Mouse (Mus musculus) spleen, adult 2 months (tissue): ENCODE data around the gene Epc2. TPM values are rescaled to one million over a fixed set of nuclear protein-coding genes. Genes with fewer than 3 reads are reported as not detected.
"Not testable (repeated sequence)": the region's sequence is repeated elsewhere in the genome, so short reads cannot be mapped to it uniquely, and the experiment has no call there.

Experiments
- DNase-seq, 2 experiments: peaks; one replicate each; pipeline versions ENCODE4 v3.0.0 to v3.0.0-alpha.2; 2012 to 2021; ENCODE audit warnings: low spot score in 2 of 2, low read depth in 1 of 2
- H3K27ac ChIP-seq: fragments of 200-500 bp; 2 replicates; pipeline ENCODE4 v1.5.1; 2012; ENCODE audit warnings: low read length, inconsistent platforms; ENCODE audit not compliant: insufficient read depth
- H3K27me3 ChIP-seq: fragments of 200-500 bp; 2 replicates; pipeline ENCODE4 v1.6.1; 2012; ENCODE audit warnings: mild to moderate bottlenecking, moderate library complexity, low read length, inconsistent platforms; ENCODE audit not compliant: control insufficient read depth, insufficient read depth
- H3K36me3 ChIP-seq: fragments of 200-500 bp; 2 replicates; pipeline ENCODE4 v1.6.1; 2012; ENCODE audit warnings: mild to moderate bottlenecking, low read length, inconsistent platforms; ENCODE audit not compliant: control insufficient read depth, insufficient read depth
- H3K4me1 ChIP-seq: fragments of 200-500 bp; 2 replicates; pipeline ENCODE4 v1.6.1; 2011; ENCODE audit warnings: inconsistent platforms; ENCODE audit not compliant: control insufficient read depth, insufficient read depth, insufficient read length
- H3K4me3 ChIP-seq: fragments of 200-500 bp; 2 replicates; pipeline ENCODE4 v1.5.1; 2011; ENCODE audit warnings: mild to moderate bottlenecking, inconsistent platforms; ENCODE audit not compliant: insufficient read depth, insufficient read length; ENCODE audit errors: extremely low read depth
- CTCF ChIP-seq: fragments of 200-500 bp; IDR thresholded peaks from 2 replicates; pipeline ENCODE4 v1.5.1; 2011; ENCODE audit warnings: mild to moderate bottlenecking, inconsistent platforms; ENCODE audit not compliant: insufficient read depth, insufficient read length, insufficient replicate concordance; ENCODE audit errors: extremely low read depth
- POLR2A ChIP-seq: fragments of 200-500 bp; IDR thresholded peaks from 2 replicates; pipeline ENCODE4 v1.6.1; 2011; ENCODE audit warnings: low read depth, low read length, inconsistent platforms
- WGBS: fragments of 180-500 bp; shearing (Covaris S2); methylation state at CpG from one replicate; pipeline ENCODE4 v1.1.7; 2018; 5-methylcytosine and 5-hydroxymethylcytosine counted together
- polyA plus RNA-seq: library from polyadenylated mRNA; depleted of rRNA; stranded (reverse); fragments of >200 nt; gene quantifications from 2 replicates; pipeline ENCODE4 v1.2.3, GENCODE M21; 2012

Gene Epc2
- polyA plus RNA-seq, 1 experiment, result 5.7 TPM

DNA sequence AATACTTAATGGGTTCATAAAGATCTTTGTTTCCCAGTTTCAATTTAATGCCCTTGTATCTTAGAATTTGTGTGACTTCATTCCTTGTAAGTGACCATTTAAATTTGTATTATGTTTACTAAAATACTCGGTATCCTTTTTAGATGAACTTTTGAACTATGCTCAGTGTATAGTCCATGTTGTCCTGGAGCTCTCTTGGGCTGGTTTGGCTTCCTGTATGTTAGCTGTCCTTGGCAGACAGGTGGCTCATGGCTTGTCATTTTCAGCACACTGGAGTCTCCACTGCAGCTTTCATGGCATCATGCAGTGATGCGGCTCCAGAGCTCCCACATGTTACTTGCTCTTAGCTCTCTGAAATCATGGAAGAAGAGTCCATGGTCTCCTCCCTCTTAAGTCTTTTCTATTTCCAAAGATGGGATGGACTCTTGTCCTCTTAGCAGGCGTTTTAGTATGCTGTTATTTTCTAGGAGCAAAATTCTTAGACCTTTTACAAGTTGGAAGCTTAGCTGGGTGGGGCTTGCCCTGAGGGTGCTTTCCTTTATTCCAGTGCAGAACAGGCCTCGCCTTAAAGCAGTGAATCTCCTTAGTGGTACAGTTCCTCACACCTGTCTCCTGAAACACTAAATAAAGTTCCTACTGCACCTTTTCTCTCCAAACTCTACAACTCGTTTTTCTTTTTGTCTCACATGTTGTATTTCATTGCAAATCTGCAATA, 20.5 kb downstream of the Epc2 start:
- DNase-seq, result no peak
- no peaks in the 10 kb centered on the region for H3K36me3 ChIP-seq
- no peak overlapping the region for H3K4me3 ChIP-seq
- 83% methylated on average over 5 of the region's 5 CpGs for WGBS
- no peaks in the 10 kb centered on the region; the same call in none of the 2 replicates for H3K4me1 ChIP-seq
- H3K27me3 ChIP-seq, result no peaks in the 10 kb centered on the region
- TF ChIP-seq CTCF, result no peak
- no peak for TF ChIP-seq POLR2A
- H3K27ac ChIP-seq, result no peak overlapping the region

DNA sequence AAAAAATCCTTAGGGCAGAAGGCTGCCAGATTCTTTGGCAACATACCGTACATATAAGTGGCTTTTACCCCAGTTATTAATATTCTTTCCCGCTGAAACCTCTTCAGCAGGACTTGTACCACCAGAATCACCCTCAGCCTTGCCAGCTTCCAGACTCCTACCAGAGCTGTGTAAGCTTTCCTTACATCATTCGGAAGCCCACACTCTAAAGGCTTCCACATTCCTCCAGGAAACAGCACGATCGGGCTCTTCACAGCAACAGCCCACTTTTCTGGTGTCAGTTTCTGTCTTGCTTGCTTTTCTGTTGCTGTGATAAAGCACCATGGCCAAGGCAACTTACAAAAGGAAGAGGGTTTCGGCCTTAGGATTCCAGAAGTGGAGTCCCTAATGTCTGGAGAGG, 21.2 kb downstream of the Epc2 start:
- H3K4me1 ChIP-seq, result no peaks in the 10 kb centered on the region; the same call in none of the 2 replicates
- H3K36me3 ChIP-seq, result no peaks in the 10 kb centered on the region
- no peak overlapping the region for H3K27ac ChIP-seq
- TF ChIP-seq CTCF (no peak), POLR2A (no peak)
- WGBS, result 87% methylated on average over 6 of the region's 6 CpGs
- no peaks in the 10 kb centered on the region for H3K27me3 ChIP-seq
- H3K4me3 ChIP-seq, result no peak overlapping the region
- DNase-seq, result no peak

- H3K36me3 ChIP-seq, result no peaks in the 10 kb centered on the region
- no peak overlapping the region for H3K27ac ChIP-seq
- 0 out of 2 replicates have a peak, but pooled peaks cover 2% of the 10 kb centered on the region for H3K4me1 ChIP-seq
- no peak overlapping the region for H3K4me3 ChIP-seq
- no peak for DNase-seq
- TF ChIP-seq POLR2A (no peak), CTCF (no peak)
- H3K27me3 ChIP-seq, result no peaks in the 10 kb centered on the region
Measured at GRCm38 (mm10) chr2:49482146-49482545, 30.9 kb downstream of the Epc2 start.

GRCm38 (mm10) chr2:49483382-49483781, 32.1 kb downstream of the Epc2 start:
- no peaks in the 10 kb centered on the region for H3K27me3 ChIP-seq
- no peak for DNase-seq
- H3K27ac ChIP-seq, result no peak overlapping the region
- H3K4me3 ChIP-seq, result no peak overlapping the region
- no peaks in the 10 kb centered on the region for H3K36me3 ChIP-seq
- TF ChIP-seq POLR2A (no peak), CTCF (no peak)
- 0 out of 2 replicates have a peak, but pooled peaks cover 2% of the 10 kb centered on the region for H3K4me1 ChIP-seq
- 86% methylated on average over 5 of the region's 5 CpGs for WGBS

DNA sequence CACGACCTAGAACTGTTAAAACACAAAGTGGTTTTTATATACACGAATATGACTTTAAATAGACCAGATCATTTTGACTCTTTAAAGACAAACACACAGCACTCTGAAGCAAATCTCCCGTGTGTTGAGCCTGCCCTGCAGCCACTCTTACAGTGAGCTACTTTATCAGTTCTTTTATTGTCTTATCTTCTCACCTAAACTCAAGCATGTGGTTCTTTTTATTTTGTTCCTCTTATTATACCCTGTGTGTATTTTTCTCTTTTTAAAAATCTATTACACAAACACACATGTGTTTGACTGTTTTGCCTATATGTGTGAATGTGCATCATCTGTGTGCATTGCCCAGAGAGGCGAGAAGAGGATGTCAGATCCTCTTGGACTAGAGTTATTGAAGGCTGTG, 50.1 kb downstream of the Epc2 start:
- H3K27me3 ChIP-seq, result no peaks in the 10 kb centered on the region
- DNase-seq, result no peak
- TF ChIP-seq CTCF (no peak), POLR2A (no peak)
- no peaks in the 10 kb centered on the region for H3K4me1 ChIP-seq
- no peaks in the 10 kb centered on the region for H3K36me3 ChIP-seq
- H3K27ac ChIP-seq, result no peak overlapping the region
- H3K4me3 ChIP-seq, result no peak overlapping the region
- WGBS, result 79% methylated on average over 4 of the region's 4 CpGs

- peak; percentile 8 to 27 for DNase-seq
- 72% methylated on average over 3 of the region's 3 CpGs for WGBS
- Histone ChIP-seq H3K36me3 (no peaks in the 10 kb centered on the region), H3K4me3 (no peak overlapping the region), H3K27me3 (no peaks in the 10 kb centered on the region), H3K27ac (no peak overlapping the region), H3K4me1 (no peaks in the 10 kb centered on the region)
- TF ChIP-seq POLR2A (no peak), CTCF (no peak)
Measured at GRCm38 (mm10) chr2:49503596-49503995, 52.3 kb downstream of the Epc2 start.

DNA sequence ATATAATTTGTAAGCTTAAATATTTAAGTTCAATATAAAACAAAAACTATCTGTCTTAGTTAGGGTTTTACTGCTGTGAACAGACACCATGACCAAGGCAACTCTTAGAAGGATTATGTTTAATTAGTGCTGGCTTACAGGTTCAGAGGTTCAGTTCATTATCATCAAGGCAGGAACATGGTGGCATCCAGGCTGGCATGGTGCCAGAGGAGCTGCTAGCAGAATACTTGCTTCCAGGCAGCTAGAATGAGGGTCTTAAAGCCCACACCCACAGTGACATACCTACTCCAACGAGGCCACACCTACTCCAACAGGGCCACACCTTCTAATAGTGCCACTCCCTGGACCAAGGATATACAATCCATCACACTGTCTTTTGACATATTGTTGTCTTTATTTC, 53.9 kb downstream of the Epc2 start:
- not testable (repeated sequence) for H3K27me3 ChIP-seq, H3K4me1 ChIP-seq
- WGBS, result 97% methylated on average over 1 of the region's 1 CpGs

More for the DNA sequence above, 53.9 kb downstream of the Epc2 start:
- H3K4me3 ChIP-seq, H3K36me3 ChIP-seq, H3K27ac ChIP-seq, DNase-seq: not testable (repeated sequence)
